ENCODE assay signal across 19 mouse cellular contexts in genomic region chr9:66813392-66813791, GRCm38 (mm10). TPM values are rescaled to one million over a fixed set of nuclear protein-coding genes. Genes with fewer than 3 reads are reported as not detected.
DNase-seq lines count a peak whose midpoint lies in the region; TF ChIP-seq lines count a peak whose summit lies in the region.
"Had no signal": no experiment of that assay in that cellular context is flagged by ENCODE, and none has a peak within 500 bp of the region (broad histone marks: within the 10 kb centered on the region; RNA-seq: fewer than 3 reads in every experiment).

No protein-coding gene starts in this region.

- TF ChIP-seq CTCF in C2C12 (IDR thresholded peaks at IDR 0.05; ENCODE audit: control insufficient read depth, insufficient read depth, insufficient read length): no peak

- peak; percentile 42 for DNase-seq in retina, postnatal 1 day
- DNase-seq in retina, embryonic 14.5 days (ENCODE audit: low spot score): no peak
- DNase-seq in MN1 (ENCODE audit: low spot score): peak; percentile 43
- no peak for DNase-seq in limb, embryonic 10.5 days (ENCODE audit: low spot score)
- no peak for DNase-seq in gastrocnemius, adult 8-10 months (ENCODE audit: low spot score in 2 of 2)
- no peak for DNase-seq in spleen, postnatal 36 days (ENCODE audit: low spot score in 2 of 2)
- DNase-seq in spleen, postnatal 10 days (ENCODE audit: low spot score in 2 of 2): no peak
- DNase-seq: adrenal gland, postnatal 10 days; cerebellum, adult 18-20 months; cerebellum, postnatal 10 days; gastrocnemius, postnatal 25 days; heart, postnatal 10 days; heart, postnatal 4 days had no signal

- no peaks in the 10 kb centered on the region for H3K36me3 ChIP-seq in C2C12 (ENCODE audit: control insufficient read depth, insufficient read depth)
- no peaks in the 10 kb centered on the region for H3K36me3 ChIP-seq in limb, embryonic 10.5 days
- H3K36me3 ChIP-seq: forebrain, embryonic 15.5 days; G1E; hindbrain, embryonic 12.5 days had no signal

- peaks cover 32% of the 10 kb centered on the region for H3K4me1 ChIP-seq in limb, embryonic 10.5 days
- H3K4me1 ChIP-seq: forebrain, embryonic 15.5 days had no signal

- H3K79me3 ChIP-seq in C2C12 (ENCODE audit: low read depth): no peaks in the 10 kb centered on the region

- H3K4me3 ChIP-seq in C2C12 (ENCODE audit: insufficient read depth, poor library complexity, severe bottlenecking): no peak overlapping the region
- no peak overlapping the region for H3K4me3 ChIP-seq in limb, embryonic 10.5 days
- H3K4me3 ChIP-seq: forebrain, embryonic 15.5 days; hindbrain, embryonic 12.5 days had no signal

- H3K27ac ChIP-seq in limb, embryonic 10.5 days: peak overlapping the region; percentile 75
- H3K27ac ChIP-seq: forebrain, embryonic 15.5 days; hindbrain, embryonic 12.5 days had no signal

- 12% methylated on average over 2 of the region's 2 CpGs for WGBS in limb, embryonic 10.5 days

- H3ac ChIP-seq in C2C12 (ENCODE audit: control insufficient read depth, insufficient read length, low read depth): no peak overlapping the region

- no peaks in the 10 kb centered on the region for H3K79me2 ChIP-seq in C2C12 (ENCODE audit: control insufficient read depth, insufficient read depth)

- H3K9me3 ChIP-seq in limb, embryonic 10.5 days (replicated peaks): no peaks in the 10 kb centered on the region
- H3K9me3 ChIP-seq: forebrain, embryonic 15.5 days; G1E; hindbrain, embryonic 12.5 days had no signal

- H3K27me3 ChIP-seq in C2C12 (ENCODE audit: control insufficient read depth, insufficient read depth, insufficient read length): no peaks in the 10 kb centered on the region
- peaks cover 5% of the 10 kb centered on the region; the same call in 1 of the 2 replicates for H3K27me3 ChIP-seq in limb, embryonic 10.5 days (ENCODE audit: low read depth, poor library complexity, severe bottlenecking)
- H3K27me3 ChIP-seq: forebrain, embryonic 15.5 days; hindbrain, embryonic 12.5 days had no signal

TF ChIP-seq in C2C12, 6 proteins besides CTCF, POLR2A, EP300 and RAD21:
- TF ChIP-seq MYOD1 (IDR thresholded peaks at IDR 0.05; ENCODE audit: control insufficient read depth, insufficient read length, low read depth) (peak; percentile 20), MYOG (IDR thresholded peaks at IDR 0.05; ENCODE audit: control insufficient read depth, extremely low read depth, insufficient read length) (no peak)
TF ChIP-seq in C2C12: peak in this region for 1.

RNA-seq across cellular contexts. Expression of gene Gm10647, which starts 16.6 kb away (rescaled TPM):
- polyA plus RNA-seq in C2C12 (2012; fragmentation: generic; extraction: Trizol): not detected
- 0.39 and 0.50 TPM in 2 replicates for polyA plus RNA-seq in limb, embryonic 10.5 days (2016; fragmentation: Nextera tagmentation; extraction: Ambion mirVana)
- total RNA-seq in gastrocnemius, adult 8-10 months (2022): under 1 TPM in 1 of 4 experiments, not detected in 3; 0.13 TPM
- total RNA-seq: gastrocnemius, adult 18-20 months; granulocyte monocyte progenitor cell, adult 5-6 weeks had no signal
- polyA plus RNA-seq: G1E had no signal

RNA-seq across cellular contexts. Expression of gene Aph1b, which starts 18.1 kb away (rescaled TPM):
- polyA plus RNA-seq in C2C12 (2012; fragmentation: generic; extraction: Trizol): 3.2 TPM
- 7.3 and 10.0 TPM in 2 replicates for polyA plus RNA-seq in limb, embryonic 10.5 days (2016; fragmentation: Nextera tagmentation; extraction: Ambion mirVana)
- 1 to 10 TPM; 1.3 to 4.6 (median 2.2) TPM for total RNA-seq in gastrocnemius, adult 8-10 months (2022)

RNA-seq across cellular contexts. Expression of gene Aph1c, which starts 21.1 kb away (rescaled TPM):
- 0.49 TPM for polyA plus RNA-seq in C2C12 (2012; fragmentation: generic; extraction: Trizol)
- polyA plus RNA-seq in limb, embryonic 10.5 days (2016; fragmentation: Nextera tagmentation; extraction: Ambion mirVana): 1.1 and 1.5 TPM in 2 replicates
- total RNA-seq in gastrocnemius, adult 8-10 months (2022): 1 to 10 TPM in 2 of 4 experiments, under 1 TPM in 2; 0.34 to 1.9 (median 1.3) TPM
- polyA plus RNA-seq: G1E had no signal

Comparison
In these comparisons a context has a peak if more than half of its experiments do, and no peak if none do; other contexts are left out.
1. DNase-seq: peak in retina, postnatal 1 day (single experiment) and MN1 (single experiment); none in retina, embryonic 14.5 days (single experiment), limb, embryonic 10.5 days (single experiment), gastrocnemius, adult 8-10 months (0 of 2), spleen, postnatal 36 days (0 of 2) and spleen, postnatal 10 days (0 of 2).